Mouse (Mus musculus): Measurements from ENCODE around the gene Nnmt. TPM values are rescaled to one million over a fixed set of nuclear protein-coding genes. Genes with fewer than 3 reads are reported as not detected.

The Nnmt gene
- polyA plus RNA-seq, 1 experiment from 2014 or later, result 1.5 TPM

DNA sequence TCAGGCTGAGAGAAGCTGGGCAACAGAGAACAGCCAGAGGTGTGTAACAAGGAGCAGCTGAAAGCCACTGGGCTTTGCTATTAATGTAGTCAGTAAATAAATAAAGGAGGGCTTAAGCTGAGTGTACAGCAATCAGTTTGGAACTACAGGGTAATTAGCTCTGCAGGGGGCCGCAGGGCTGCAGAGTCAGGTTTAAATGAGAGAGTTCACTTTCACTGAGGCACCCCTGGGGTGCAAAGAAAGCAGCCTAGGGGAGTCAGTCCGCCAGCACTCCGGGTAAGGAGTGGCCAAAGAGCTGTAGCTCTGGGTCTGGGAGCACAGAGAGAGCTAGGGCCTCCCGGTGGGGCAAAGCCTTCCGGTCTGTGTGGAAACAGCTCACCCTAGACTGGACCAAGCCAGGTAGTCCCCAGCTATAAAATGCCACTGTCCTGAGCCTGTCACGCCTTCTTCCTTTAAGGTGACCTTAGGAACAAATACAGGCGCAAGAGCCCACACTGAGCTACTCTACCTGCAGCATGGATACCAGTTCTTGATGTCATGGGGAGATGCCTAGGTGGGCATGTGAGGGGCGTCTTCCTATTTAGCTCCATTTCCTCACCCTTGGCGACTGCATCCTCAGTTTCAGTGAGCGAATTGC is 42.8 kb upstream of the Nnmt start:
- Histone ChIP-seq H3K9me3 (ENCODE audit: control insufficient read depth, low read length) (no peaks in the 10 kb centered on the region), H3K4me3 (ENCODE audit: low read length) (no peak overlapping the region), H3K27ac (ENCODE audit: low read length) (no peak overlapping the region), H3K27me3 (ENCODE audit: control insufficient read depth, insufficient read depth, low read depth, low read length) (no peaks in the 10 kb centered on the region; the same call in 1 of the 2 replicates), H3K36me3 (ENCODE audit: control insufficient read depth, insufficient read depth, low read length) (no peaks in the 10 kb centered on the region), H3K4me2 (ENCODE audit: low read depth, low read length) (no peak overlapping the region; the same call in 1 of the 2 replicates), H3K9ac (ENCODE audit: low read length) (peak overlapping the region; percentile 24; the same call in 1 of the 2 replicates), H3K4me1 (replicated peaks; ENCODE audit: control insufficient read depth, insufficient read depth, low read length) (peaks cover 16% of the 10 kb centered on the region)
- WGBS, result 46% methylated on average over 10 of the region's 10 CpGs
- ATAC-seq (ENCODE audit: low read depth), result no peak

DNA sequence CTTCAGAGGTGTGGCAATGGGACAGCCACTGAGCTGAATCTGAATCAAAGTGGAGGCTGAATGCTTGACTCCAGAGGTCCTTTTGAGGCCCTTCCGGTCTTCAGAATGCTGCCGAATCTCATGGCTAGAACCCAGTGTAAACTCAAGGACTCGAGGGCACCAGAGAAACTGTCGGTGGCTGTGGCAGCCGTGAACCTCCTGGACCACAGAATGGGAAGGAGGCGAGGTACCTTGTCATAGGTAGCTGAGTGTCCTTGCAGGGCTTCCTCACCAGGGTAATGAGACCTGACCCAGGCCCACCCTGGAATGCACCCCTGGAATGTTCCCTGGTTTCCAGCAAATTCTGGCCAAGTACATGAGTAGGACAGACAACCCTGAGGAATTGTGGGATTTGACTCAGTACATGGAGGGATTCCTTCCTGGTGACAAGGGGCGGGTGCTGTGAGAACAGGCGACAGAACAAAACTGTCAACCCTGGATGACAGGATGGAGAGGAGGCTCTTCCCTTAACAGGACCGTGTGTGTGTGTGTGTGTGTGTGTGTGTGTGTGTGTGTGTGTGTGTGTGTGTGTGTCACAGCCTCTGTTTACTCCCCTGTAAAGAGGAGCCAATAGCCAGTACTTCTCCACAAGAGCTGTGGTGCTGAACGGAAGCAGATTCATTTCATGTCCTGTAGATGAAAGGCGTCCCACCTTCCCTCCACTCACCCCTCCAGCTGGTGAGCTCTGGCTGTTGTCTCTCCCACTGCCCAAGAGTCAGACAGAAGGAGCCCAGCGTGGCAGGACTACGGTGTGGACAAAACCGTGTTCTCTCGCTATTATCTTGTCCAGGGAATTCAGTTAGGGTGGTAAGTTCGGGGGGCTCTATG is 42.1 kb upstream of the Nnmt start:
- no peak for ATAC-seq (ENCODE audit: low read depth)
- Histone ChIP-seq H3K27ac (ENCODE audit: low read length) (no peak overlapping the region; the same call in 1 of the 2 replicates), H3K4me3 (ENCODE audit: low read length) (no peak overlapping the region), H3K36me3 (ENCODE audit: control insufficient read depth, insufficient read depth, low read length) (no peaks in the 10 kb centered on the region), H3K4me2 (ENCODE audit: low read depth, low read length) (no peak overlapping the region), H3K9me3 (ENCODE audit: control insufficient read depth, low read length) (no peaks in the 10 kb centered on the region), H3K4me1 (replicated peaks; ENCODE audit: control insufficient read depth, insufficient read depth, low read length) (peaks cover 16% of the 10 kb centered on the region), H3K9ac (ENCODE audit: low read length) (peak overlapping the region; percentile 24; the same call in 1 of the 2 replicates), H3K27me3 (ENCODE audit: control insufficient read depth, insufficient read depth, low read depth, low read length) (no peaks in the 10 kb centered on the region; the same call in 1 of the 2 replicates)
- WGBS, result 58% methylated on average over 16 of the region's 16 CpGs

GRCm38 (mm10) chr9:48646251-48646650 is 41.3 kb upstream of the Nnmt start:
- H3K27ac ChIP-seq (ENCODE audit: low read length), result no peak overlapping the region; the same call in 1 of the 2 replicates
- H3K4me3 ChIP-seq (ENCODE audit: low read length), result no peak overlapping the region
- 23% methylated on average over 4 of the region's 4 CpGs for WGBS
- H3K4me2 ChIP-seq (ENCODE audit: low read depth, low read length), result no peak overlapping the region
- H3K9me3 ChIP-seq (ENCODE audit: control insufficient read depth, low read length), result no peaks in the 10 kb centered on the region
- peak; percentile 24; the same call in 1 of the 2 replicates for ATAC-seq (ENCODE audit: low read depth)
- H3K9ac ChIP-seq (ENCODE audit: low read length), result no peak overlapping the region
- H3K27me3 ChIP-seq (ENCODE audit: control insufficient read depth, insufficient read depth, low read depth, low read length), result no peaks in the 10 kb centered on the region; the same call in 1 of the 2 replicates
- peaks cover 16% of the 10 kb centered on the region for H3K4me1 ChIP-seq (replicated peaks; ENCODE audit: control insufficient read depth, insufficient read depth, low read length)
- no peaks in the 10 kb centered on the region for H3K36me3 ChIP-seq (ENCODE audit: control insufficient read depth, insufficient read depth, low read length)

DNA sequence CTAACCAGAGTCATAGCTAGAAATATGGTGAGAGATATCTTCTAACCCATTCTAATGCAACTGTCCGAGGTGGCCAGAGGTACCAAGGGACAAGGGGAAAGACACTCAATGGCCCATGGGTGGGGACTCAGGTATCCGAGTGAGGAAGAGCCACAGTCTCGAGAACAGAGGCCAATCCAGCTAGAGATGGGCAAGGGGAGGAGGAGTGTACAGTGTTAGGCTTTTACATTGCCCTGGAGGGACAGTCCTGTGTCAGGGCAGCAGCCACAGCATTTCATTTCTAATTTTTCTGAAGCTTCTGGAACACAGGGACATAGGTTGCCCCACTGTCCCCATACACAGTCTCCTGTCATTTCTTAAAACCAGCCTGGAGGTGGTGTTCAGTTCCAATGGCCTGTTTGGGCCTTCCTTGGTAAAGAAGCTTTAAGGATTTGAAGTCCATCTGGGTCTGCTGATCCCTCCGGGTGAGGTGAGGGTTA is 40.7 kb upstream of the Nnmt start:
- Histone ChIP-seq H3K27ac (ENCODE audit: low read length) (no peak overlapping the region), H3K4me3 (ENCODE audit: low read length) (no peak overlapping the region), H3K27me3 (ENCODE audit: control insufficient read depth, insufficient read depth, low read depth, low read length) (no peaks in the 10 kb centered on the region), H3K4me2 (ENCODE audit: low read depth, low read length) (no peak overlapping the region), H3K4me1 (replicated peaks; ENCODE audit: control insufficient read depth, insufficient read depth, low read length) (peaks cover 16% of the 10 kb centered on the region), H3K36me3 (ENCODE audit: control insufficient read depth, insufficient read depth, low read length) (no peaks in the 10 kb centered on the region), H3K9me3 (ENCODE audit: control insufficient read depth, low read length) (no peaks in the 10 kb centered on the region), H3K9ac (ENCODE audit: low read length) (no peak overlapping the region)
- ATAC-seq (ENCODE audit: low read depth), result no peak
- WGBS, result 54% methylated on average over 4 of the region's 4 CpGs

- ATAC-seq (ENCODE audit: low read depth), result no peak
- Histone ChIP-seq H3K27me3 (ENCODE audit: control insufficient read depth, insufficient read depth, low read depth, low read length) (no peaks in the 10 kb centered on the region), H3K9ac (ENCODE audit: low read length) (no peak overlapping the region), H3K9me3 (ENCODE audit: control insufficient read depth, low read length) (no peaks in the 10 kb centered on the region), H3K27ac (ENCODE audit: low read length) (no peak overlapping the region), H3K36me3 (ENCODE audit: control insufficient read depth, insufficient read depth, low read length) (no peaks in the 10 kb centered on the region), H3K4me2 (ENCODE audit: low read depth, low read length) (no peak overlapping the region), H3K4me3 (ENCODE audit: low read length) (no peak overlapping the region), H3K4me1 (replicated peaks; ENCODE audit: control insufficient read depth, insufficient read depth, low read length) (peaks cover 16% of the 10 kb centered on the region)
- 47% methylated on average over 13 of the region's 13 CpGs for WGBS
These were observed 40.1 kb upstream of the Nnmt start for GRCm38 (mm10) chr9:48644926-48645647.

- WGBS, result 73% methylated on average over 3 of the region's 3 CpGs
- H3K36me3 ChIP-seq (ENCODE audit: control insufficient read depth, insufficient read depth, low read length), result no peaks in the 10 kb centered on the region
- H3K9me3 ChIP-seq (ENCODE audit: control insufficient read depth, low read length), result no peaks in the 10 kb centered on the region
- H3K27me3 ChIP-seq (ENCODE audit: control insufficient read depth, insufficient read depth, low read depth, low read length), result no peaks in the 10 kb centered on the region
- no peak overlapping the region for H3K9ac ChIP-seq (ENCODE audit: low read length)
- H3K4me1 ChIP-seq (replicated peaks; ENCODE audit: control insufficient read depth, insufficient read depth, low read length), result peaks cover 12% of the 10 kb centered on the region
- no peak for ATAC-seq (ENCODE audit: low read depth)
- H3K4me2 ChIP-seq (ENCODE audit: low read depth, low read length), result no peak overlapping the region
- no peak overlapping the region for H3K27ac ChIP-seq (ENCODE audit: low read length)
- no peak overlapping the region for H3K4me3 ChIP-seq (ENCODE audit: low read length)
These were observed 39.4 kb upstream of the Nnmt start for GRCm38 (mm10) chr9:48644376-48644775.

GRCm38 (mm10) chr9:48641636-48642035 is 36.7 kb upstream of the Nnmt start:
- Histone ChIP-seq H3K9ac (ENCODE audit: low read length) (no peak overlapping the region), H3K9me3 (ENCODE audit: control insufficient read depth, low read length) (no peaks in the 10 kb centered on the region), H3K27me3 (ENCODE audit: control insufficient read depth, insufficient read depth, low read depth, low read length) (peaks cover 5% of the 10 kb centered on the region; the same call in 1 of the 2 replicates), H3K4me2 (ENCODE audit: low read depth, low read length) (no peak overlapping the region), H3K4me1 (replicated peaks; ENCODE audit: control insufficient read depth, insufficient read depth, low read length) (no peaks in the 10 kb centered on the region), H3K36me3 (ENCODE audit: control insufficient read depth, insufficient read depth, low read length) (no peaks in the 10 kb centered on the region), H3K27ac (ENCODE audit: low read length) (no peak overlapping the region), H3K4me3 (ENCODE audit: low read length) (no peak overlapping the region)
- ATAC-seq (ENCODE audit: low read depth), result no peak
- WGBS, result 92% methylated on average over 8 of the region's 8 CpGs

- H3K4me1 ChIP-seq (replicated peaks; ENCODE audit: control insufficient read depth, insufficient read depth, low read length), result no peaks in the 10 kb centered on the region
- no peaks in the 10 kb centered on the region for H3K36me3 ChIP-seq (ENCODE audit: control insufficient read depth, insufficient read depth, low read length)
- H3K27ac ChIP-seq (ENCODE audit: low read length), result no peak overlapping the region
- no peak overlapping the region for H3K9ac ChIP-seq (ENCODE audit: low read length)
- no peak overlapping the region for H3K4me3 ChIP-seq (ENCODE audit: low read length)
- no peak overlapping the region for H3K4me2 ChIP-seq (ENCODE audit: low read depth, low read length)
- H3K9me3 ChIP-seq (ENCODE audit: control insufficient read depth, low read length), result no peaks in the 10 kb centered on the region
- peaks cover 8% of the 10 kb centered on the region; the same call in 1 of the 2 replicates for H3K27me3 ChIP-seq (ENCODE audit: control insufficient read depth, insufficient read depth, low read depth, low read length)
- 63% methylated on average over 8 of the region's 8 CpGs for WGBS
- no peak for ATAC-seq (ENCODE audit: low read depth)
These were observed 35.9 kb upstream of the Nnmt start for GRCm38 (mm10) chr9:48640881-48641280.

Data from lung, embryonic 16.5 days (tissue).